Mouse (Mus musculus): Measurements from ENCODE around the gene Slc12a9. TPM values are rescaled to one million over a fixed set of nuclear protein-coding genes. Genes with fewer than 3 reads are reported as not detected.

Slc12a9 gene
- polyA plus RNA-seq, 1 experiment, result 43.2 TPM

GRCm38 (mm10) chr5:137358382-137358781, 25.0 kb upstream of the Slc12a9 start:
- no peak overlapping the region for H3K27ac ChIP-seq (ENCODE audit: insufficient read depth, low read depth, low read length)
- no peak for TF ChIP-seq POLR2A (IDR thresholded peaks at IDR 0.05; ENCODE audit: borderline replicate concordance, low read depth, low read length)
- no peak for TF ChIP-seq CTCF (IDR thresholded peaks at IDR 0.05; ENCODE audit: low read depth, low read length)
- no peak overlapping the region for H3K4me3 ChIP-seq (ENCODE audit: insufficient read depth, low read length)
- no peaks in the 10 kb centered on the region for H3K4me1 ChIP-seq (ENCODE audit: control insufficient read depth, insufficient read depth, low read length)

- Histone ChIP-seq H3K27ac (ENCODE audit: insufficient read depth, low read depth, low read length) (no peak overlapping the region), H3K4me1 (ENCODE audit: control insufficient read depth, insufficient read depth, low read length) (no peaks in the 10 kb centered on the region), H3K4me3 (ENCODE audit: insufficient read depth, low read length) (no peak overlapping the region)
- TF ChIP-seq CTCF (IDR thresholded peaks at IDR 0.05; ENCODE audit: low read depth, low read length) (no peak), POLR2A (IDR thresholded peaks at IDR 0.05; ENCODE audit: borderline replicate concordance, low read depth, low read length) (no peak)
These were observed 20.7 kb upstream of the Slc12a9 start for GRCm38 (mm10) chr5:137354091-137354490.

- no peak overlapping the region for H3K4me3 ChIP-seq (ENCODE audit: insufficient read depth, low read length)
These were observed 18.9 kb upstream of the Slc12a9 start for GRCm38 (mm10) chr5:137352011-137352975.

GRCm38 (mm10) chr5:137351394-137351793, 18.0 kb upstream of the Slc12a9 start:
- H3K4me1 ChIP-seq (ENCODE audit: control insufficient read depth, insufficient read depth, low read length), result no peaks in the 10 kb centered on the region
- no peak for TF ChIP-seq CTCF (IDR thresholded peaks at IDR 0.05; ENCODE audit: low read depth, low read length)
- TF ChIP-seq POLR2A (IDR thresholded peaks at IDR 0.05; ENCODE audit: borderline replicate concordance, low read depth, low read length), result no peak
- H3K4me3 ChIP-seq (ENCODE audit: insufficient read depth, low read length), result no peak overlapping the region
- H3K27ac ChIP-seq (ENCODE audit: insufficient read depth, low read depth, low read length), result no peak overlapping the region

More at GRCm38 (mm10) chr5:137352011-137352975, 18.9 kb upstream of the Slc12a9 start:
- Histone ChIP-seq H3K27ac (ENCODE audit: insufficient read depth, low read depth, low read length) (no peak overlapping the region), H3K4me1 (ENCODE audit: control insufficient read depth, insufficient read depth, low read length) (no peaks in the 10 kb centered on the region)
- TF ChIP-seq CTCF (IDR thresholded peaks at IDR 0.05; ENCODE audit: low read depth, low read length), result no peak
- no peak for TF ChIP-seq POLR2A (IDR thresholded peaks at IDR 0.05; ENCODE audit: borderline replicate concordance, low read depth, low read length)

- Histone ChIP-seq H3K27ac (ENCODE audit: insufficient read depth, low read depth, low read length) (no peak overlapping the region), H3K4me3 (ENCODE audit: insufficient read depth, low read length) (no peak overlapping the region), H3K4me1 (ENCODE audit: control insufficient read depth, insufficient read depth, low read length) (no peaks in the 10 kb centered on the region)
- TF ChIP-seq POLR2A (IDR thresholded peaks at IDR 0.05; ENCODE audit: borderline replicate concordance, low read depth, low read length), result no peak
- TF ChIP-seq CTCF (IDR thresholded peaks at IDR 0.05; ENCODE audit: low read depth, low read length), result no peak
These were observed 17.6 kb upstream of the Slc12a9 start for GRCm38 (mm10) chr5:137351058-137351380.

- no peaks in the 10 kb centered on the region for H3K4me1 ChIP-seq (ENCODE audit: control insufficient read depth, insufficient read depth, low read length)
- H3K4me3 ChIP-seq (ENCODE audit: insufficient read depth, low read length), result peak overlapping the region; percentile 18; the same call in 1 of the 2 replicates
- TF ChIP-seq POLR2A (IDR thresholded peaks at IDR 0.05; ENCODE audit: borderline replicate concordance, low read depth, low read length) (no peak), CTCF (IDR thresholded peaks at IDR 0.05; ENCODE audit: low read depth, low read length) (no peak)
- no peak overlapping the region for H3K27ac ChIP-seq (ENCODE audit: insufficient read depth, low read depth, low read length)
These were observed 17.0 kb upstream of the Slc12a9 start for GRCm38 (mm10) chr5:137350205-137351057.

- Histone ChIP-seq H3K4me1 (ENCODE audit: control insufficient read depth, insufficient read depth, low read length) (no peaks in the 10 kb centered on the region), H3K4me3 (ENCODE audit: insufficient read depth, low read length) (peak within 1 kb of the TSS; percentile 18; the same call in 1 of the 2 replicates), H3K27ac (ENCODE audit: insufficient read depth, low read depth, low read length) (no peak within 1 kb of the TSS)
- TF ChIP-seq CTCF (IDR thresholded peaks at IDR 0.05; ENCODE audit: low read depth, low read length), result no peak
- TF ChIP-seq POLR2A (IDR thresholded peaks at IDR 0.05; ENCODE audit: borderline replicate concordance, low read depth, low read length), result no peak
These were observed 16.2 kb upstream of the Slc12a9 start, which contains the start of gene Ephb4 for GRCm38 (mm10) chr5:137349384-137350204. Ephb4 (plus strand) TSS chr5:137350109.

GRCm38 (mm10) chr5:137348482-137349383, 15.3 kb upstream of the Slc12a9 start:
- no peak overlapping the region for H3K4me3 ChIP-seq (ENCODE audit: insufficient read depth, low read length)
- H3K4me1 ChIP-seq (ENCODE audit: control insufficient read depth, insufficient read depth, low read length), result no peaks in the 10 kb centered on the region
- H3K27ac ChIP-seq (ENCODE audit: insufficient read depth, low read depth, low read length), result no peak overlapping the region
- TF ChIP-seq CTCF (IDR thresholded peaks at IDR 0.05; ENCODE audit: low read depth, low read length) (no peak), POLR2A (IDR thresholded peaks at IDR 0.05; ENCODE audit: borderline replicate concordance, low read depth, low read length) (no peak)
